Mouse (Mus musculus) midbrain, embryonic 14.5 days (tissue): Measurements from ENCODE around the gene Wdhd1. TPM values are rescaled to one million over a fixed set of nuclear protein-coding genes. Genes with fewer than 3 reads are reported as not detected.

ENCODE experiments used
- ATAC-seq: fragments of 200-750 bp; cut with Nextera tagmentation; 2 replicates; pipeline ENCODE4 v1.8.0; 2017; ENCODE audit warnings: moderate number of reproducible peaks, moderate library complexity; ENCODE audit not compliant: low FRiP score, low TSS enrichment
- DNase-seq: peaks from one replicate; pipeline ENCODE4 v3.0.0-alpha.2; 2015
- H3K27ac ChIP-seq: fragments of 300-500 bp; sonication (generic); replicated peaks from 2 replicates; pipeline ENCODE4 v1.5.1; 2014; ENCODE audit warnings: mild to moderate bottlenecking, low read depth, low read length, moderate library complexity
- H3K27me3 ChIP-seq: fragments of 300-500 bp; sonication (generic); 2 replicates; pipeline ENCODE4 v1.6.1; 2014; ENCODE audit warnings: low read length, control low read depth, mixed read lengths; ENCODE audit not compliant: control insufficient read depth, insufficient read depth
- H3K36me3 ChIP-seq: fragments of 300-500 bp; sonication (generic); 2 replicates; pipeline ENCODE4 v1.6.1; 2014; ENCODE audit warnings: low read length, control low read depth; ENCODE audit not compliant: control insufficient read depth, insufficient read depth
- H3K4me1 ChIP-seq: fragments of 300-500 bp; sonication (generic); 2 replicates; pipeline ENCODE4 v1.6.1; 2014; ENCODE audit warnings: mild to moderate bottlenecking, antibody characterized with exemption, low read length, control low read depth; ENCODE audit not compliant: control insufficient read depth, insufficient read depth
- H3K4me2 ChIP-seq: fragments of 300-500 bp; sonication (generic); 2 replicates; pipeline ENCODE4 v1.6.1; 2014; ENCODE audit warnings: mild to moderate bottlenecking, low read length, moderate library complexity
- H3K4me3 ChIP-seq: fragments of 300-500 bp; sonication (generic); replicated peaks from 2 replicates; pipeline ENCODE4 v1.5.1; 2014; ENCODE audit warnings: low read depth, low read length
- H3K9ac ChIP-seq: fragments of 300-500 bp; sonication (generic); replicated peaks from 2 replicates; pipeline ENCODE4 v1.6.1; 2014; ENCODE audit warnings: mild to moderate bottlenecking, low read length, moderate library complexity
- H3K9me3 ChIP-seq: fragments of 300-500 bp; sonication (generic); 2 replicates; pipeline ENCODE4 v1.6.1; 2016; ENCODE audit warnings: low read length, control low read depth, mixed read lengths; ENCODE audit not compliant: control insufficient read depth
- WGBS: fragments of 180-500 bp; shearing (Covaris S2); extraction: QIAGEN DNeasy Blood & Tissue Kit; methylation state at CpG from one replicate; pipeline ENCODE4 v1.1.7; 2014; 5-methylcytosine and 5-hydroxymethylcytosine counted together
- polyA plus RNA-seq: library from polyadenylated mRNA; unstranded; fragments of >200 nt; fragmentation: Nextera tagmentation; extraction: Ambion mirVana; gene quantifications from 2 replicates; pipeline ENCODE4 v1.2.1, GENCODE M21; 2014

Gene Wdhd1
- polyA plus RNA-seq, 1 experiment from 2014 or later: 21.1 TPM

DNA sequence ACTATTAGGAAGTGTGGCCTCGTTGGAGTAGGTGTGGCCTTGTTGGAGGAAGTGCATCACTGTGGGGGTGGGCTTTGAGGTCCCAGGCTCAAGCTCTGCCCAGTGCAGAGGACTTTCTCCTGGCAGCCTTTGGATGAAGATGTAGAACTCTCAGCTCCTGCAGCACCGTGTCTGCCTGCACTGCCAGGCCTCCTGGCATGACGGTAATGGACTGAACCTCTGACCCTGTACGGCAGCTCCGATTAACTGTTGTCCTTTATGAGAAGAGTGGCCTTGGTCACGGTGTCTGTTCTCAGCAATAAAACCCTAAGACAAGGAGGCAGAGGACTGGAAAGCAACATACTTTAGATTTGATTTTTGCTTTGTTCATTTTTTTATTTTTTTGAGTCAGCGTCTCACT is 40.2 kb downstream of the Wdhd1 start:
- Histone ChIP-seq H3K27me3 (no peaks in the 10 kb centered on the region), H3K36me3 (peaks cover 8% of the 10 kb centered on the region), H3K9ac (no peak overlapping the region), H3K4me2 (no peak overlapping the region), H3K27ac (no peak overlapping the region), H3K4me1 (no peaks in the 10 kb centered on the region), H3K4me3 (no peak overlapping the region), H3K9me3 (no peaks in the 10 kb centered on the region)
- ATAC-seq (no peak), DNase-seq (no peak)
- WGBS: 93% methylated on average over 7 of the region's 7 CpGs

DNA sequence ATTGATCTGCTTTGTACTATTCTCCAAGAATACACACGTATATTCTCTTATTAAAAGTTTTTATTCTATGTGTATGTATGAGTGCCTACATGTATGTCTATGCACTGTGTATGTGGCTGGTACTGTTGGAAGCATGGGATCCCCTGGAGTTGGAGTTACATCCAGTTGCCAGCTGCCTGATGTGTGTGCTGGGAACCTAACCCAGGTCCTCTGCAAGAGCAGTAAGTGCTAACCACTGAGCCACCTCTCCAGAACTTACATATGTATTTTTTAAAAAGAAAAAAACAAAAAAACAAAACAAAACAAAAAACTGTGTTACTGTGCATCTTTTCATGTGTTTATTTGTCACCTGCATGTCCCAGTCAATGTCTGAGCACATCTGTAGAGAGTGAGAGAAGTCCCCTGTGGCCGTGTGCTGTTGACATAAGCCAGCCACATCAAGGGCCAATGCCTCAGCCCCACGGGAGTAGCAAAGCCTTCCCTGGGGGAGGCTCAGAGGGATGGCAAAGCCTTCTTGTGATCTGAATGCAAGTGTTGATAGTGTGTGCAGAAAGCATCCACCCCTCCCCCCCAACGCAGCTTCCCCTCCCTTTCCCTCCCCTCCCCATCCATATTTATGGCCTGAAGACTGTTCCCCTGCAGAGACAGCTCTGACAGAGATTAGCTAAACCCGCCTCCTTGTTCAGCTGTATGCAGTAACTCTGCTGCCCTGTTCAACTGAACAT is 42.0 kb downstream of the Wdhd1 start:
- H3K27me3 ChIP-seq: no peaks in the 10 kb centered on the region
- WGBS: 64% methylated on average over 5 of the region's 5 CpGs
- DNase-seq (peak; percentile 8), ATAC-seq (no peak)
- H3K36me3 ChIP-seq: no peaks in the 10 kb centered on the region
- H3K9ac ChIP-seq: no peak overlapping the region
- no peak overlapping the region for H3K4me2 ChIP-seq
- no peak overlapping the region for H3K27ac ChIP-seq
- no peaks in the 10 kb centered on the region for H3K9me3 ChIP-seq
- no peak overlapping the region for H3K4me3 ChIP-seq
- no peaks in the 10 kb centered on the region for H3K4me1 ChIP-seq

DNA sequence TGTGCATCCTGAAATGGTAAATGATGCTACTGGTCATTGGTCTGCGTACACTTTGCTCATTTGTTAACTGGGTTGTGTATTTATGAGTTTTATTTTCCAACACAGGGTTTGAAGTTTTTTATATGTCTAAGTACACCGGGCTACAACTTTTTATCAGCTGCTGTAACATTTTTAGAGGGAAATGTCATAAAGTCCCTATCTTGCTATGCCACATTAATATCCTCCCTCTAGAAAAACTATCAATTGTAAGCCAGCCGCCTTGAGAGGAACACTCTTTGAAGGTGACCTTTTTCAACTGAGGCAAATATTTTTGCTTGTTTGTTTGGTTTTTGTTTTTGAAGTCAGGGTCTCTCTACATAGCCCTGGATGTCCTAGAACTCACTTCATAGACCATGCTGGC is 42.6 kb downstream of the Wdhd1 start:
- no peak for DNase-seq
- no peaks in the 10 kb centered on the region for H3K27me3 ChIP-seq
- 95% methylated on average over 3 of the region's 3 CpGs for WGBS

DNA sequence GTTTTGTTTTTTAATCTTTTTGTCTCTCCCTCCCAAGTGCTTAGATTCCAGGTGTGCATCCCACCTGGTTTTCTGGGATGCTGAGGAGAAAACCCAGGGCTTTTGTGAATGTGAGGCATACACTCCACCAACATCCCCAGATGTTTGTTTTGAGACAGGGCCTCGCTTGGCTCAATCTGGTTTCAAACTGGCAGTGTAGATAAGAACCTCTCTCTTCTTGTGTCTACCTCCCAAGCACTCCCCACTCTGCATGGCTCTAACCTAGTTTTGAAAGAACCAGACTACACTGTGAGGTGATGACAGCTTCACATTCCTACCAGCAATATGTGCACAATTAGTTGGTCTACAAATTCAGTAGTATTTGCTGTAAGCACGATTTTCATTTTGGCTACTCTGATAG is 43.1 kb downstream of the Wdhd1 start:
- Histone ChIP-seq H3K4me1 (no peaks in the 10 kb centered on the region), H3K9ac (no peak overlapping the region), H3K36me3 (no peaks in the 10 kb centered on the region), H3K27me3 (no peaks in the 10 kb centered on the region), H3K9me3 (no peaks in the 10 kb centered on the region), H3K4me2 (no peak overlapping the region), H3K27ac (no peak overlapping the region), H3K4me3 (no peak overlapping the region)
- no peak for DNase-seq
- ATAC-seq: no peak
- WGBS: 79% methylated on average over 2 of the region's 2 CpGs

More for the DNA sequence above, 42.6 kb downstream of the Wdhd1 start:
- no peaks in the 10 kb centered on the region for H3K4me1 ChIP-seq
- H3K9ac ChIP-seq: no peak overlapping the region
- H3K9me3 ChIP-seq: no peaks in the 10 kb centered on the region
- no peak overlapping the region for H3K4me2 ChIP-seq
- ATAC-seq: no peak
- H3K36me3 ChIP-seq: no peaks in the 10 kb centered on the region
- no peak overlapping the region for H3K4me3 ChIP-seq
- H3K27ac ChIP-seq: no peak overlapping the region

DNA sequence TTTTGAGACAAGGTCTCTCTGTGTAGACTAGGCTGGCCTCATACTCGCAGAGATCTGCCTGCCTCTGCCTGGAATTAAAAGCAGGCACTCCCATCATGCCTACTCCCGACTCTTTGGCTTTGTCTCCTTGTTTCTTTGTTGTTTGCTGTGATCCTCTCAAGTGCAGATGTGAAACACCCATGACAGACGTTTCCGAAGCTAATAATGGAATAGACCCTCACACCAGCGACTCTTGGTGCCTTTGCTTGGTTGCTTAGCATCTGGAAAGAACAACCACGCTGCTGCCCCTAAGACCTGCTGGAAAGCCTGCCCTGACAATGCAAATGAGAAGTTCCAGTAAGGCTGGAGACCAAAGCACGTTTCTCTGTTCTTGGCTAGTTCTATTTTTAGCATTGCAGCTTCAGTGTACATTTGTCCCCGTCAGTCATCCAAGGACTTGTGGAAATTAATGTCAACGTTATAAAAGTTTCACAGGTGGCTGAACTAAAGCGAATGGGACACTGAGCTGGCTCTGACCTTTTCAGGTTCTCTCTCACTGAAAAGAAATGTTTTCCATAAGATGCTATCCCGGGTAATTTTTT is 46.8 kb downstream of the Wdhd1 start:
- H3K27ac ChIP-seq: no peak overlapping the region
- 79% methylated on average over 11 of the region's 11 CpGs for WGBS
- H3K9me3 ChIP-seq: no peaks in the 10 kb centered on the region
- H3K4me1 ChIP-seq: no peaks in the 10 kb centered on the region
- DNase-seq (no peak), ATAC-seq (no peak)
- no peak overlapping the region for H3K4me2 ChIP-seq
- H3K27me3 ChIP-seq: no peaks in the 10 kb centered on the region
- H3K4me3 ChIP-seq: no peak overlapping the region
- no peak overlapping the region for H3K9ac ChIP-seq
- no peaks in the 10 kb centered on the region for H3K36me3 ChIP-seq

DNA sequence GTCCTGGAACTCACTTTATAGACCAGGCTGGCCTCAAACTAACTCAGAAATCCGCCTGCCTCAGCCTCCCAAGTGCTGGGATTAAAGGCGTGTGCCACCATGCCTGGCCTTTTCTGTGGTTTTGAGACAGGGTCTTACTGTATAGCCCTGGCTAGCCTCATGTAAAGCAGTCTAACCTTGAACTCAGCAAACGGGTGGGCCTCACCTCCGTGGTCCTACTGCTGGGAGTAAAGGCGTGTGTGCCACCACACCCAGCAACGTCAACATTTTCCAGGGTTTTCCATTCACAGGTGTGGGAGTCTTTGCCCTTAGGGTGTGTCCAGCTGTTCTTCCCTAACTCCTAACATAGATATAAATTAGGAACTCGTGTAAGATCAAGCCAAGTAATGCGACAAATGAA is 50.7 kb downstream of the Wdhd1 start:
- H3K36me3 ChIP-seq: no peaks in the 10 kb centered on the region
- H3K27me3 ChIP-seq: no peaks in the 10 kb centered on the region
- ATAC-seq: no peak
- no peak overlapping the region for H3K4me2 ChIP-seq
- H3K4me1 ChIP-seq: no peaks in the 10 kb centered on the region
- no peak overlapping the region for H3K4me3 ChIP-seq
- WGBS: 93% methylated on average over 8 of the region's 8 CpGs
- H3K27ac ChIP-seq: no peak overlapping the region
- no peak for DNase-seq
- H3K9me3 ChIP-seq: no peaks in the 10 kb centered on the region
- no peak overlapping the region for H3K9ac ChIP-seq

DNA sequence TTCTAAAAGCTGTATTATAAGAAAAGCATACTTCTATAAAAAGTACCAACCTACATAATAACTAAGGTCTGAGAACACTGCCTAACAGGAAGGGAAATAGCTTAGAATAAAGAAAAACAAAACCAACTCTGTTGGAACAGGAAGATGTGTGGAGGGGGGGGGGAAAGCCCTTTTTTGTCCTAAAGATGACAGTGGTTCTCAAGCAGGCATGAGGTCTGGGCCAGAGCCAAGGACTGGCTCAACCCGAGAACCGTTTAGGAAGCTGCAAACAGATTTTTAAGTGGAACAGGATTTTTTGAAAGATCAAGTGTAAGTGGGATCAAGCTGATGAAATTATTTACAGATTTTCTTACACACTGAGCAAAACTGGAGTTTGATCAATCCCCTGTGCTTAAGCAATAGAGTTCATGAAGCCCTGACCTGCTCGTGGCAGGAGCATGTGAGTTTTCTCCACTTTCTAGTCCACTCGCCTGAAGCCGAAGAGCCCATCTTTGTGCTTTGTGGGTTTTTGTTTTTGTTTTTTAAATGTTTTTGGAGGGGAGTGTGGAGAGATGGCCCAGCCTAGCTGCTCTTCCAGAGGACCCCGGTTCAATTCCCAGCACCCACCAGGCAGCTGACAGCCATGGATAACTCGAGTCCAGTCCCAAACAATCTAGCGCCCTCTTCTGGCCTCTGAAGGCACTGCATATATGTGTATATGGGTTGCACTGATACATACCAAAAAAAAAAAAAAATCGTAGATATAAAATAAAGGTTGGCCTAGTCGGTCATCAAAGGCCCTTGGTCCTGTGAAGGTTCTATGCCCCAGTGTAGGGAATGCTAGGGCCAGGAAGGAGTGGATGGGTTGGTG is 52.0 kb downstream of the Wdhd1 start:
- no peak overlapping the region for H3K27ac ChIP-seq
- WGBS: 88% methylated on average over 10 of the region's 10 CpGs
- no peaks in the 10 kb centered on the region for H3K4me1 ChIP-seq
- ATAC-seq (no peak), DNase-seq (peak; percentile 4)
- H3K9ac ChIP-seq: no peak overlapping the region
- no peak overlapping the region for H3K4me2 ChIP-seq
- H3K36me3 ChIP-seq: no peaks in the 10 kb centered on the region
- H3K4me3 ChIP-seq: no peak overlapping the region
- no peaks in the 10 kb centered on the region for H3K9me3 ChIP-seq
- no peaks in the 10 kb centered on the region for H3K27me3 ChIP-seq

DNA sequence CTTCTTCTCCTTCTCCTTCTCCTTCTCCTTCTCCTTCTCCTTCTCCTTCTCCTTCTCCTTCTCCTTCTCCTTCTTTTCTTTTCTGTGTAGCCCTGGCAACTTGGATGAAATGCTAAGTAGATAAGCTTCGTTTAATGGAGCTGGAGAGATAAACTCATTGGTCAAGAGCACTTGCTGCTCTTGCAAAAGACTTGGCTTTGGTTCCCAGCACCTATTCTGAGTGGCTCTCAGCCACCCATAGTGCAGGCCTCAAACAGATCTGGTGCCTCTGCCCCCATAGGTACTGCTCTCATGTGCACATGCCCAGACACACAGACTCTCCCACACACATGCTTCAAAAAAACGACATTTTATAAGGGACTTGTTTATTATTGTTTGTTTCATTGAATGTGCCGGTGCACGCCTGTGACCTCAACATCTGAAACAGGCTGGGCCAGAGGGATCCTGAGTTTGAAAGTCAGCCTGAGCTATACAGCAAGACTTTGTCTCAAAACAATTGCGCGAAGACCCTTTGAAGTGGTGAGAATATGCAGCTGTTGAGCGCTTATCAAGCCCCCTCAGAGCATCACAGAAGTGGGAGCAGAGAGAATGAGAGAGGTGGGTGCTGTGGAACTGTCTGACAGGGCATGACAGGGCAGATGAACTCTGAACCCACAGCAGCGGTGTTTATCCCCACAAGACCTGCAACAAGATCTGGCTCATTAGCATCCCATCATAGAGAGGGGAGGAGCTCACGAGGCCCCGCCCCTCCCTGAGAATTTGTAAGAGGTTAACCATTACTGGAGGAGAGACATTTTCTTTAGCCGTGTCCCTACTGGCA is 53.8 kb downstream of the Wdhd1 start:
- Histone ChIP-seq H3K9me3 (no peaks in the 10 kb centered on the region), H3K36me3 (no peaks in the 10 kb centered on the region), H3K9ac (no peak overlapping the region), H3K4me3 (no peak overlapping the region), H3K27me3 (no peaks in the 10 kb centered on the region), H3K4me2 (no peak overlapping the region), H3K27ac (no peak overlapping the region), H3K4me1 (no peaks in the 10 kb centered on the region)
- 83% methylated on average over 11 of the region's 11 CpGs for WGBS
- ATAC-seq: no peak
- no peak for DNase-seq
